Mouse (Mus musculus): ENCODE results near the gene Gm21095.
"Not testable (repeated sequence)": the region's sequence is repeated elsewhere in the genome, so short reads cannot be mapped to it uniquely, and the experiment has no call there.

The Gm21095 gene

DNA sequence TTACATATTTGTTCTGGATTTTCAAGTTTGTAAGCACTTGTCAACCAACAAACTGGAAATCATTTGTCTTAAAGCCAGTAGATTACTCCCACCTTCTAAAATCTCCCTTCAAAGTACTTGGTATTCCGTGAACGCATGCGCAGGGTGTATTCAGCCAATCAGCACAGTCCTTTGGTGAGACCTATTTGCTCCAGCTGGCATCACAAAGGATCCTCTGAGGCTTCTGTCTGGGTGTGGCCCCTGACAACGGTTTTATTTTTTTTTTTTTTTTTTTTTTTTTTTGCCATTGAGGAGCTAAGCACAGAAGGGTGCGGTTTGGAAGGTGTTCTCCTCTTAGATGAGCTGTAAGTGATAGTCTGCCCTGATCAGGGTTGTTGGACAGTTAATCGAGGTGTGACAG is at the start of gene Gm21095:
TSS of gene Gm21095 (plus strand) at position 301 of the 400 bp plus-strand sequence.
- not testable (repeated sequence) for DNase-seq (ENCODE audit: low spot score in 2 of 2)
